Mouse (Mus musculus) C2C12 (cell line): ENCODE data around the gene Srsf5.

Experiments
- CTCF ChIP-seq: IDR thresholded peaks from one replicate; pipeline ENCODE4 v1.5.1; 2011; ENCODE audit not compliant: control insufficient read depth, insufficient read depth, insufficient read length
- MAX ChIP-seq: IDR thresholded peaks from one replicate; pipeline ENCODE4 v1.6.1; 2011; ENCODE audit warnings: mild to moderate bottlenecking, control low read depth
- MYOG ChIP-seq: IDR thresholded peaks from one replicate; pipeline ENCODE4 v1.6.1; 2011; ENCODE audit not compliant: control insufficient read depth, insufficient read length; ENCODE audit errors: extremely low read depth

GRCm38 (mm10) chr12:80923602-80924001, 21.7 kb upstream of the Srsf5 start:
- TF ChIP-seq CTCF (no peak), MYOG (no peak), MAX (no peak)
